In genomic region chr2:84939711-84940110, GRCm38 (mm10) we compare ENCODE assay signal across 27 mouse cellular contexts. TPM values are rescaled to one million over a fixed set of nuclear protein-coding genes. Genes with fewer than 3 reads are reported as not detected.
DNase-seq lines count a peak whose midpoint lies in the region; ATAC-seq and TF ChIP-seq lines count a peak whose summit lies in the region.
"Had no signal": no experiment of that assay in that cellular context is flagged by ENCODE, and none has a peak within 500 bp of the region (broad histone marks: within the 10 kb centered on the region; RNA-seq: fewer than 3 reads in every experiment).

No protein-coding gene starts in this region.

- H3K27ac ChIP-seq in heart, embryonic 10.5 days, result 0 out of 2 replicates have a peak overlapping the region, but pooled peaks have one; percentile 22
- no peak overlapping the region for H3K27ac ChIP-seq in heart, embryonic 12.5 days (ENCODE audit: poor library complexity, severe bottlenecking)
- peak overlapping the region; percentile 100 for H3K27ac ChIP-seq in liver, embryonic 13.5 days
- H3K27ac ChIP-seq: hindbrain, embryonic 10.5 days; layer of hippocampus, adult 2 months; left cerebral cortex, adult 2 months; lung, embryonic 15.5 days; midbrain, embryonic 15.5 days had no signal

- 91% methylated on average over 6 of the region's 6 CpGs for WGBS in heart, embryonic 10.5 days
- WGBS in heart, embryonic 12.5 days, result 88% methylated on average over 6 of the region's 6 CpGs
- 49% methylated on average over 6 of the region's 6 CpGs for WGBS in liver, embryonic 13.5 days (ENCODE audit: insufficient replicate concordance)

- DNase-seq in heart, embryonic 10.5 days (ENCODE audit: low spot score), result no peak
- no peak for DNase-seq in G1E (ENCODE audit: low spot score)
- peak; percentile 58 for DNase-seq in c-Kit-positive CD71-positive TER-119-positive erythroid progenitor cells, embryonic 14.5 days (ENCODE audit: low spot score)
- peak; percentile 55 for DNase-seq in liver, embryonic 13.5 days
- no peak for DNase-seq in adrenal gland, adult 2 months
- no peak for DNase-seq in adrenal gland, adult (ENCODE audit: inconsistent age in 2 of 2, low spot score in 1 of 2)
- DNase-seq in kidney, adult 8-10 months, result no peak
- DNase-seq: cerebellum, adult 11-12 months; cerebellum, postnatal 36 days; kidney, postnatal 10 days; retina, postnatal 1 day; thymus, adult 18-20 months had no signal

- no peak for ATAC-seq in heart, embryonic 12.5 days (ENCODE audit: insufficient number of reproducible peaks, low FRiP score)
- ATAC-seq in G1E (ENCODE audit: extremely low read depth, insufficient number of reproducible peaks, low FRiP score, poor library complexity, severe bottlenecking), result peak; percentile 3; the same call in 1 of the 2 replicates
- ATAC-seq in liver, embryonic 13.5 days (ENCODE audit: low read depth), result peak; percentile 3; the same call in 1 of the 2 replicates
- ATAC-seq: activated CD4-positive, CD25-positive, alpha-beta regulatory T cell, adult 4 months; forebrain, embryonic 16.5 days; midbrain, embryonic 15.5 days; Patski had no signal

- H3K36me3 ChIP-seq in heart, embryonic 10.5 days, result peaks cover 32% of the 10 kb centered on the region; the same call in 1 of the 2 replicates
- peaks cover 18% of the 10 kb centered on the region for H3K36me3 ChIP-seq in heart, embryonic 12.5 days
- peaks cover 44% of the 10 kb centered on the region for H3K36me3 ChIP-seq in G1E (replicated peaks)
- H3K36me3 ChIP-seq in liver, embryonic 13.5 days, result peaks cover 59% of the 10 kb centered on the region
- H3K36me3 ChIP-seq: hindbrain, embryonic 10.5 days; midbrain, embryonic 15.5 days had no signal

- no peaks in the 10 kb centered on the region for H3K27me3 ChIP-seq in heart, embryonic 10.5 days (ENCODE audit: insufficient read depth, poor library complexity, severe bottlenecking)
- no peaks in the 10 kb centered on the region for H3K27me3 ChIP-seq in heart, embryonic 12.5 days (replicated peaks)
- H3K27me3 ChIP-seq in G1E (ENCODE audit: insufficient read depth, low read length), result no peaks in the 10 kb centered on the region
- no peaks in the 10 kb centered on the region for H3K27me3 ChIP-seq in liver, embryonic 13.5 days
- H3K27me3 ChIP-seq: lung, embryonic 15.5 days; megakaryocyte, embryonic 14.5 days; midbrain, embryonic 15.5 days had no signal

- no peak overlapping the region for H3K9ac ChIP-seq in heart, embryonic 12.5 days
- peak overlapping the region; percentile 96 for H3K9ac ChIP-seq in liver, embryonic 13.5 days
- H3K9ac ChIP-seq: lung, embryonic 15.5 days; midbrain, embryonic 15.5 days had no signal

- peaks cover 20% of the 10 kb centered on the region for H3K4me1 ChIP-seq in heart, embryonic 10.5 days
- H3K4me1 ChIP-seq in heart, embryonic 12.5 days (replicated peaks), result peaks cover 16% of the 10 kb centered on the region
- H3K4me1 ChIP-seq in G1E (ENCODE audit: insufficient read depth, low read depth, low read length), result peaks cover 74% of the 10 kb centered on the region
- H3K4me1 ChIP-seq in liver, embryonic 13.5 days (replicated peaks), result peaks cover 71% of the 10 kb centered on the region

- no peak overlapping the region for H3K4me2 ChIP-seq in heart, embryonic 12.5 days
- peak overlapping the region; percentile 85 for H3K4me2 ChIP-seq in liver, embryonic 13.5 days
- H3K4me2 ChIP-seq: midbrain, embryonic 15.5 days had no signal

- TF ChIP-seq CTCF in G1E (IDR thresholded peaks at IDR 0.05; ENCODE audit: low read depth, low read length), result no peak

- no peaks in the 10 kb centered on the region for H3K9me3 ChIP-seq in heart, embryonic 10.5 days
- H3K9me3 ChIP-seq in heart, embryonic 12.5 days (replicated peaks), result no peaks in the 10 kb centered on the region
- H3K9me3 ChIP-seq in G1E (replicated peaks), result 0 out of 2 replicates have a peak, but pooled peaks cover 2% of the 10 kb centered on the region
- H3K9me3 ChIP-seq in liver, embryonic 13.5 days (replicated peaks), result no peaks in the 10 kb centered on the region
- H3K9me3 ChIP-seq: hindbrain, embryonic 10.5 days; lung, embryonic 15.5 days; megakaryocyte, embryonic 14.5 days; midbrain, embryonic 15.5 days had no signal

- H3K4me3 ChIP-seq in heart, embryonic 10.5 days, result peak overlapping the region; percentile 25
- H3K4me3 ChIP-seq in heart, embryonic 12.5 days, result no peak overlapping the region
- peak overlapping the region; percentile 46; the same call in 1 of the 2 replicates for H3K4me3 ChIP-seq in G1E (ENCODE audit: low read depth, low read length)
- H3K4me3 ChIP-seq in liver, embryonic 13.5 days (replicated peaks), result peak overlapping the region; percentile 73
- H3K4me3 ChIP-seq: hindbrain, embryonic 10.5 days; layer of hippocampus, adult 2 months; left cerebral cortex, adult 2 months; lung, embryonic 15.5 days; megakaryocyte, embryonic 14.5 days; midbrain, embryonic 15.5 days had no signal

RNA-seq across cellular contexts. Expression of gene Slc43a3, which starts 3.3 kb away (rescaled TPM):
- polyA plus RNA-seq in heart, embryonic 10.5 days (2016; fragmentation: Nextera tagmentation; extraction: Ambion mirVana), result 48.4 and 50.9 TPM in 2 replicates
- 33.6 and 35.0 TPM in 2 replicates for polyA plus RNA-seq in heart, embryonic 12.5 days (2016; fragmentation: Nextera tagmentation; extraction: Ambion mirVana)
- total RNA-seq in G1E (2014; fragmentation: Nextera tagmentation) (116 and 137 TPM in 2 replicates), G1E (2017) (85.2 and 90.3 TPM in 2 replicates)
- polyA plus RNA-seq in G1E (2012), result 13.5 and 15.4 TPM in 2 replicates
- 120 and 129 TPM in 2 replicates for polyA plus RNA-seq in liver, embryonic 13.5 days (2015; fragmentation: Nextera tagmentation; extraction: Ambion mirVana)
- total RNA-seq in adrenal gland, adult 2 months (2021), result 10 to 100 TPM; 62.5 to 80.9 TPM
- 57.5 and 59.7 TPM in 2 replicates for polyA plus RNA-seq in adrenal gland, adult 2 months (2012; rRNA removed)
- polyA plus RNA-seq: Patski had no signal

RNA-seq across cellular contexts. Expression of gene Prg2, which starts 40.5 kb away (rescaled TPM):
- 0.64 TPM in 1 of 2 replicates, not detected in the other for polyA plus RNA-seq in heart, embryonic 10.5 days (2016; fragmentation: Nextera tagmentation; extraction: Ambion mirVana)
- 0.39 and 3.1 TPM in 2 replicates for polyA plus RNA-seq in heart, embryonic 12.5 days (2016; fragmentation: Nextera tagmentation; extraction: Ambion mirVana)
- total RNA-seq in G1E (2014; fragmentation: Nextera tagmentation), result not detected in 2 replicates
- 0.82 TPM in 1 of 2 replicates, not detected in the other for total RNA-seq in G1E (2017)
- polyA plus RNA-seq in G1E (2012), result not detected in 2 replicates
- polyA plus RNA-seq in liver, embryonic 13.5 days (2015; fragmentation: Nextera tagmentation; extraction: Ambion mirVana), result 59.8 and 60.0 TPM in 2 replicates
- total RNA-seq in adrenal gland, adult 2 months (2021), result not detected
- not detected in 2 replicates for polyA plus RNA-seq in adrenal gland, adult 2 months (2012; rRNA removed)
- total RNA-seq: layer of hippocampus, adult 2 months; left cerebral cortex, adult 2 months had no signal
- polyA plus RNA-seq: forebrain, embryonic 16.5 days; heart, embryonic 14.5 days; hindbrain, embryonic 10.5 days; Patski; stomach, embryonic 14.5 days had no signal

RNA-seq across cellular contexts. Expression of gene Prg3, which starts 48.3 kb away (rescaled TPM):
- polyA plus RNA-seq in heart, embryonic 10.5 days (2016; fragmentation: Nextera tagmentation; extraction: Ambion mirVana), result 0.31 TPM in 1 of 2 replicates, not detected in the other
- polyA plus RNA-seq in heart, embryonic 12.5 days (2016; fragmentation: Nextera tagmentation; extraction: Ambion mirVana), result 0.49 TPM in 1 of 2 replicates, not detected in the other
- not detected in 2 replicates for total RNA-seq in G1E (2014; fragmentation: Nextera tagmentation)
- total RNA-seq in G1E (2017), result 88.3 and 92.3 TPM in 2 replicates
- polyA plus RNA-seq in G1E (2012), result 0.42 and 0.70 TPM in 2 replicates
- polyA plus RNA-seq in liver, embryonic 13.5 days (2015; fragmentation: Nextera tagmentation; extraction: Ambion mirVana), result 6.3 and 6.5 TPM in 2 replicates
- total RNA-seq in adrenal gland, adult 2 months (2021), result not detected
- not detected in 2 replicates for polyA plus RNA-seq in adrenal gland, adult 2 months (2012; rRNA removed)
- total RNA-seq: layer of hippocampus, adult 2 months; left cerebral cortex, adult 2 months; neutrophil, adult 5-6 weeks had no signal
- polyA plus RNA-seq: activated CD4-positive, CD25-positive, alpha-beta regulatory T cell, adult 4 months; forebrain, embryonic 16.5 days; heart, embryonic 14.5 days; hindbrain, embryonic 10.5 days; limb, embryonic 11.5 days; lung, embryonic 15.5 days; midbrain, embryonic 15.5 days; Patski; small intestine, adult 2 months; stomach, embryonic 14.5 days had no signal

RNA-seq across cellular contexts. Expression of gene Rtn4rl2, which starts 53.2 kb away (rescaled TPM):
- 0.33 and 0.88 TPM in 2 replicates for polyA plus RNA-seq in heart, embryonic 10.5 days (2016; fragmentation: Nextera tagmentation; extraction: Ambion mirVana)
- polyA plus RNA-seq in heart, embryonic 12.5 days (2016; fragmentation: Nextera tagmentation; extraction: Ambion mirVana), result 0.67 and 1.2 TPM in 2 replicates
- total RNA-seq in G1E (2014; fragmentation: Nextera tagmentation), result not detected in 2 replicates
- not detected in 2 replicates for total RNA-seq in G1E (2017)
- polyA plus RNA-seq in G1E (2012), result not detected in 2 replicates
- not detected in 2 replicates for polyA plus RNA-seq in liver, embryonic 13.5 days (2015; fragmentation: Nextera tagmentation; extraction: Ambion mirVana)
- total RNA-seq in adrenal gland, adult 2 months (2021), result 1 to 10 TPM; 1.1 to 1.5 TPM
- 11.5 and 17.5 TPM in 2 replicates for polyA plus RNA-seq in adrenal gland, adult 2 months (2012; rRNA removed)
- total RNA-seq: neutrophil, adult 5-6 weeks had no signal
- polyA plus RNA-seq: activated CD4-positive, CD25-positive, alpha-beta regulatory T cell, adult 4 months had no signal

Comparison
In these comparisons a context has a peak if more than half of its experiments do, and no peak if none do; other contexts are left out.
1. DNase-seq: peak in c-Kit-positive CD71-positive TER-119-positive erythroid progenitor cells, embryonic 14.5 days (single experiment) and liver, embryonic 13.5 days (single experiment); none in heart, embryonic 10.5 days (single experiment), G1E (single experiment), adrenal gland, adult 2 months (single experiment), adrenal gland, adult (0 of 2) and kidney, adult 8-10 months (0 of 2).
2. RNA of gene Prg2, which starts 40.5 kb away (polyA plus RNA-seq): 59.8 to 60.0 TPM in liver, embryonic 13.5 days; 0.39 to 3.1 TPM in heart, embryonic 12.5 days, 0.64 TPM in heart, embryonic 10.5 days, not detected in G1E and not detected in adrenal gland, adult 2 months; every median in the first group is over 10 times any median in the second.